8 mouse cellular contexts compared by ENCODE assay signal in genomic region chr11:62280675-62281600, GRCm38 (mm10). TPM values are rescaled to one million over a fixed set of nuclear protein-coding genes. Genes with fewer than 3 reads are reported as not detected.
DNase-seq lines count a peak whose midpoint lies in the region; ATAC-seq lines count a peak whose summit lies in the region.

TSS of gene Zswim7 (minus strand) at chr11:62281375.
TSS of gene Ttc19 (plus strand) at chr11:62281473.

- no peaks in the 10 kb centered on the region for H3K4me1 ChIP-seq in brown adipose tissue, adult 24 weeks (ENCODE audit: control insufficient read depth, insufficient read depth, insufficient read length, low read length)
- peaks cover 18% of the 10 kb centered on the region for H3K4me1 ChIP-seq in heart, embryonic 13.5 days
- H3K4me1 ChIP-seq in liver, embryonic 12.5 days, result peaks cover 22% of the 10 kb centered on the region
- H3K4me1 ChIP-seq in stomach, embryonic 15.5 days, result peaks cover 2% of the 10 kb centered on the region; the same call in 1 of the 2 replicates

- no peaks in the 10 kb centered on the region for H3K27me3 ChIP-seq in heart, embryonic 13.5 days (replicated peaks)
- H3K27me3 ChIP-seq in liver, embryonic 12.5 days (replicated peaks), result no peaks in the 10 kb centered on the region
- H3K27me3 ChIP-seq in stomach, embryonic 15.5 days (replicated peaks), result no peaks in the 10 kb centered on the region

- peak within 1 kb of the TSS; percentile 85 for H3K4me2 ChIP-seq in heart, embryonic 13.5 days
- H3K4me2 ChIP-seq in liver, embryonic 12.5 days, result peak within 1 kb of the TSS; percentile 91
- H3K4me2 ChIP-seq in stomach, embryonic 15.5 days, result peak within 1 kb of the TSS; percentile 86

- peak; percentile 93 for ATAC-seq in heart, embryonic 13.5 days (ENCODE audit: extremely low read depth, insufficient number of reproducible peaks, low FRiP score, low TSS enrichment)
- peak; percentile 95 for ATAC-seq in liver, embryonic 12.5 days
- peak; percentile 96 for ATAC-seq in stomach, embryonic 15.5 days (ENCODE audit: insufficient read depth, low FRiP score, low read depth)

- H3K27ac ChIP-seq in brown adipose tissue, adult 24 weeks (replicated peaks; ENCODE audit: low read depth, low read length), result peak within 1 kb of the TSS; percentile 82
- H3K27ac ChIP-seq in heart, embryonic 13.5 days (replicated peaks), result peak within 1 kb of the TSS; percentile 94
- peak within 1 kb of the TSS; percentile 91 for H3K27ac ChIP-seq in liver, embryonic 12.5 days
- H3K27ac ChIP-seq in stomach, embryonic 15.5 days, result peak within 1 kb of the TSS; percentile 95

- peak; percentile 97 for DNase-seq in CD4-positive, CD25-positive, alpha-beta regulatory T cell, adult 2 months (ENCODE audit: low read depth, low spot score)
- peak; percentile 23 for DNase-seq in fat pad, adult 2 months (ENCODE audit: extremely low read depth, low read depth, low spot score)
- DNase-seq in kidney, postnatal 10 days, result peak; percentile 97
- peak; percentile 87 to 90 for DNase-seq in natural killer cell, adult 2 months (ENCODE audit: low spot score in 2 of 2)

- H3K36me3 ChIP-seq in heart, embryonic 13.5 days, result peaks cover 32% of the 10 kb centered on the region
- H3K36me3 ChIP-seq in liver, embryonic 12.5 days, result peaks cover 19% of the 10 kb centered on the region
- H3K36me3 ChIP-seq in stomach, embryonic 15.5 days, result no peaks in the 10 kb centered on the region

- H3K4me3 ChIP-seq in brown adipose tissue, adult 24 weeks (ENCODE audit: insufficient read depth, low read depth, low read length), result peak within 1 kb of the TSS; percentile 96
- peak within 1 kb of the TSS; percentile 91 for H3K4me3 ChIP-seq in heart, embryonic 13.5 days
- H3K4me3 ChIP-seq in liver, embryonic 12.5 days, result peak within 1 kb of the TSS; percentile 88
- H3K4me3 ChIP-seq in stomach, embryonic 15.5 days (replicated peaks), result peak within 1 kb of the TSS; percentile 95

- H3K9me3 ChIP-seq in heart, embryonic 13.5 days, result no peaks in the 10 kb centered on the region
- no peaks in the 10 kb centered on the region for H3K9me3 ChIP-seq in liver, embryonic 12.5 days (replicated peaks)
- H3K9me3 ChIP-seq in stomach, embryonic 15.5 days, result no peaks in the 10 kb centered on the region

- H3K9ac ChIP-seq in heart, embryonic 13.5 days, result peak within 1 kb of the TSS; percentile 91
- peak within 1 kb of the TSS; percentile 82 for H3K9ac ChIP-seq in liver, embryonic 12.5 days
- H3K9ac ChIP-seq in stomach, embryonic 15.5 days, result peak within 1 kb of the TSS; percentile 83

- WGBS in heart, embryonic 13.5 days, result under 1% methylated on average over 68 of the region's 68 CpGs
- under 1% methylated on average over 67 of the region's 68 CpGs for WGBS in liver, embryonic 12.5 days (ENCODE audit: insufficient replicate concordance)
- WGBS in stomach, embryonic 15.5 days, result under 1% methylated on average over 68 of the region's 68 CpGs

RNA-seq across cellular contexts. Expression of gene Zswim7, which starts in this region (rescaled TPM):
- 37.5 TPM in 2 replicates for polyA plus RNA-seq in brown adipose tissue, adult 24 weeks (2012; ENCODE audit: insufficient read depth, insufficient read length, missing spikeins)
- polyA plus RNA-seq in heart, embryonic 13.5 days (2015; fragmentation: Nextera tagmentation; extraction: Ambion mirVana), result 17.1 and 18.1 TPM in 2 replicates
- 14.1 and 14.4 TPM in 2 replicates for polyA plus RNA-seq in liver, embryonic 12.5 days (2016; fragmentation: Nextera tagmentation; extraction: Ambion mirVana)
- polyA plus RNA-seq in stomach, embryonic 15.5 days (2015; fragmentation: Nextera tagmentation; extraction: Ambion mirVana), result 18.7 and 21.1 TPM in 2 replicates

RNA-seq across cellular contexts. Expression of gene Ttc19, which starts in this region (rescaled TPM):
- 35.1 and 37.8 TPM in 2 replicates for polyA plus RNA-seq in brown adipose tissue, adult 24 weeks (2012; ENCODE audit: insufficient read depth, insufficient read length, missing spikeins)
- 16.6 and 17.6 TPM in 2 replicates for polyA plus RNA-seq in heart, embryonic 13.5 days (2015; fragmentation: Nextera tagmentation; extraction: Ambion mirVana)
- 8.5 and 8.7 TPM in 2 replicates for polyA plus RNA-seq in liver, embryonic 12.5 days (2016; fragmentation: Nextera tagmentation; extraction: Ambion mirVana)
- polyA plus RNA-seq in stomach, embryonic 15.5 days (2015; fragmentation: Nextera tagmentation; extraction: Ambion mirVana), result 20.9 and 21.2 TPM in 2 replicates

Comparison
In these comparisons a context has a peak if more than half of its experiments do, and no peak if none do; other contexts are left out.
1. Peak in every context shown above with its lines: DNase-seq, ATAC-seq, H3K4me3 ChIP-seq and H3K27ac ChIP-seq.
2. DNase-seq: peak in every context shown above with its lines; median percentile 97 in CD4-positive, CD25-positive, alpha-beta regulatory T cell, adult 2 months; 97 in kidney, postnatal 10 days; 88 in natural killer cell, adult 2 months; 23 in fat pad, adult 2 months.